Mouse (Mus musculus) adrenal gland, adult 2 months (tissue): ENCODE measurements around the gene Tamm41. TPM values are rescaled to one million over a fixed set of nuclear protein-coding genes. Genes with fewer than 3 reads are reported as not detected.

Experiments used
- DNase-seq: peaks from one replicate; pipeline ENCODE4 v3.0.0; 2021
- long read RNA-seq: library from polyadenylated mRNA; stranded (forward); transcript quantifications from one replicate; pipeline ENCODE4 v2.0.0, GENCODE M21; 2021
- polyA plus RNA-seq: library from polyadenylated mRNA; depleted of rRNA; stranded (reverse); fragments of >200 nt; gene quantifications from 2 replicates; pipeline ENCODE4 v1.2.3, GENCODE M21; 2012; rRNA removed
- total RNA-seq, 2 experiments: library from RNA; stranded (reverse); gene quantifications; 2 replicates each; pipeline ENCODE4 v1.2.3; 2021

Tamm41 gene
- total RNA-seq = 10 to 100 TPM; 14.2 to 15.0 TPM
- polyA plus RNA-seq = 28.8 and 32.0 TPM in 2 replicates
- long read RNA-seq, transcript Tamm41-201 (8 exons, 1,168 nt) = major isoform, 7 of 9 reads
- long read RNA-seq, partial matches to known transcripts = 2 of 9 reads
- long read RNA-seq, other reads (novel, unspliced or antisense) = 0 of 9 reads

- peak; percentile 90 for DNase-seq
Observed at GRCm38 (mm10) chr6:115037103-115038094, at the start of gene Tamm41. TSS of gene Tamm41 (minus strand) at chr6:115037876.

DNA sequence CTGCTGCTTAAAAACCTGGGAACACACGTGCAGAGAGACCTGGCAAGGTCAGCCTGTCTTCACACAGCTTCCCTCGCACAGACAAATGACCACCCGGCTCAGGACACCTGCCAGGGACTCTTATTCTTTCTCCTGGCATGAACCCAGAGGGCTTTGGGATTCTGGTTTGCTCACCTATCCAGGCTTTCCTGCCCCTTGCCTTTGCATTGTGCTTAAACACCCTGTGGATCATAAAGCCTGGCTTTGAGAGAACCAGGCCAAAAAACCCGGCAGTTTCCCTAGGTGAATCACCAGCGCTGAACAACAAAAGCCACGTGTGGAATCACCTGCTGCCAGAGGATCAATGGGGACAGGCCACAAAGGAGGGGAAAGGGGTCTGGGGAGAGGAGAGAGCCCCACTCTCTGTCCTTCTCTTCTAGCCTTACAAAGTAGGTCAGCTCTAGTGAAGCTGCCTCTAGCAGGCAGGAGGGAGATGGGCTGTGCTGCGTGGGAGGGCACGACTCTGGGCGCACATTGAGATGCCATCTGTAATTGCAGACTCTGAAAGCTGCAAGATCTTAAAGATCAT, 47.7 kb upstream of the Tamm41 start:
- no peak for DNase-seq

GRCm38 (mm10) chr6:115076781-115077575, 39.3 kb upstream of the Tamm41 start:
- DNase-seq = no peak

DNA sequence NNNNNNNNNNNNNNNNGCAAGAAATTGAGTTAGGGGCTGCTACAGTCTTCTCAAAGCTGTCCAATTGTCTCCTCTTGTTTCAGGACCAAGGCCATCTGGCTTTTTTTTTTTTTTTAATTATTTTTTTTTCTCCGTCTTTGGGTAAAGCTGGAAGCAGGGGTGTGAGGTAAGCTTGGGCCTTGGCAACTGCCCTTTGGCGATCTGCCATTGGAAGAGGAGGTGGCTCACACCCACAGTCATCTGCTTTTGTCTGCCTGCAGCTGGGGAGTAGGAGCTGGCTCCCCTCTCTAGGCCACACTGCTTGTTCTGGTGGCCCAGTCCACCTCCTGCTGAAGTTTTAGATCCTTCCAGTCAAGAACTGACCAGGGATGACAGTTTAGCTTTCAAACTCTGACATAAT, 34.3 kb upstream of the Tamm41 start:
- DNase-seq = peak; percentile 48

- peak; percentile 32 for DNase-seq
Observed at GRCm38 (mm10) chr6:115065411-115066241, 27.9 kb upstream of the Tamm41 start.

DNA sequence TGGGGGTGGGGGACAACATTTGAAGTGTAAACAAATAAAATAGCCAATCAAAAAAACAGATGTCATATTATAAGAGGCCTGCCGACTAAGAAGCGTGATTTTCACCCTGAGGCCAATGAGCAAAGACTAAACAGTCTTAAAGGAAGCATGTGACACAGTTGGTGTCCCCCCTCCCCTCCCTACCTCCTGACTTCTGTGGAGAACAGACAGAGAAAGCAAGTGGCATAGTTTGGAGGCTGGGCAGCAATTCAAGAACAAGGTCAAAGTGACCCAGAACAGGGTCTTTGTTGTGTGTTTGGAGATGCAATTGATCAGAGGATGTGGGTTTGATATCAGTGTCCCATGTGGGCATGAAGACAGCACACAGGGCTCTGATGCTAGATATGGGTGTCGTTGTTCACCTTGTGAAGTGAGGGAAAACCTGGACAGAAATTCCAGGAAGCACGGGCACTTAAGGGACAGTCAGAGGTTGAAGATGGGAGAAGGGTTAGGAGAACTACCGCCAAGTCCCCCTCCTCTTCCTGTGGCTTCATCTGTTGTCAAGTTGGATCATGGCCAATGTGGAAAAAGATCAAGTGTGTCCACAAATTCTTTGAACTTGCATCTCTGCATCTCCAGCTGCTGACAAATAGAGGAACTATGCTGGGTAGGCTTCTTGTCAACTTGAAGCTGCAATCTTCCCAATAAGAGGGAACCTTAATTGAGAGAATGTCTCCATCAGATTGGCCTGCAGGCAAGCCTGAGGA, 25.1 kb upstream of the Tamm41 start:
- no peak for DNase-seq

- no peak for DNase-seq
Observed at GRCm38 (mm10) chr6:115059227-115059626, 21.6 kb upstream of the Tamm41 start.

DNA sequence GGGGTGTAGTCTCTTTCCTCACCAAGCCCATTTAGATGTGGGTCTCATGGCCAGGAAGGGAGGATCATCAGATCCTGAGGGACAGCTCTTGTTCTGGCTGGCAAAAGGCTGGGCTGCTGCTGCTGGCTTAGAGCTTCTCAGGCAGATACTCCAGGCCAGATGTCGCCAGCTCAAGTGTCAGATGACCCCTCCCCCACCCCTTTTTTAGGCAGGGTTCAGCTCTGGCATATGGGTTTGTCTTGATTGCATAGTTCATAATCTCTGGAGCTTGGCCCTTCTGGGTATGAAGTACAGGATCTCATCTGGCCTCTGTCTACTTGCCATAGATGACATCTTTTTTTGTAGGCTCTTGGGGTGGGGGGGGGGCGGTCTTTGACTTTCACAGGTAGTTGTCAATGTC, 19.0 kb upstream of the Tamm41 start:
- no peak for DNase-seq

DNA sequence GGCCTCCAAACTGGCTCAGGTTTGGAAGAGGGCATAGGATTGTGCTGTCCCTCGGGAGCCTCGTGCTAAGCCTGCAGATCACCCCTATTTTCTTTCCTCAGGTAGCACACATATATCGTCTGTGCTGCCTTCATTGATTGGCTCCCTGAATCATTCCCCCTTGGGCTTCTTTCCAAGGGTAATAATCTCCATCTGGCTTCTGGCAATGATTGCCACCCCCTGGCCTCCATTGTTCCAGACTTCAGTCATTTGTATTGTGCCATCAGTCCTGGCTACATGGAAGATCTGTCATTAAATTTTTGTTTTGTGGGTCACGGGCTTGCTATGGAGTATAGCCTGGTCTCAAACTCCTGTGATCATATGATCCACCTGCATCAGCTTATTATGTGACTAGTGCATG, 17.8 kb upstream of the Tamm41 start:
- no peak for DNase-seq

GRCm38 (mm10) chr6:115051586-115052197, 14.0 kb upstream of the Tamm41 start:
- DNase-seq = no peak

DNA sequence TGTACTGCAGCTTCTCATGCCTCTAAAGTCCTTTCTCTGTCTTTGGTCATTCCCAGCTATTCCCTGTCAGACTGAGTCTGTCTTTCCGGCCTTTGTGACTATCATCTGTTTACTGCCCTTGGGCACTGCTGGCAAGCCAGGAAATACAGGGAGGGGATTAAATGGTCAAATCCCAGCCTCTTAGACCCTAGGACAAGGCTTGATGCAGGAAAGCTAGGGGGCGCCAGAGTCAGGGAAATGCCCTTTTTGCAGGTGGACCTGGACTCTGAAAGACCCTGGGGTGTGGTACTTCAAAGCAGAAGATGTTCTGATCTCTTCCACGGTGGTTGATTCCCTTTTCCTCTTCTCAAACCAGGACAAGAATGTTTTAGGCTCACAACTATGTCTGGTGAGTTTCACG, 11.3 kb upstream of the Tamm41 start:
- no peak for DNase-seq

GRCm38 (mm10) chr6:115047816-115048215, 10.1 kb upstream of the Tamm41 start:
- DNase-seq = no peak

DNA sequence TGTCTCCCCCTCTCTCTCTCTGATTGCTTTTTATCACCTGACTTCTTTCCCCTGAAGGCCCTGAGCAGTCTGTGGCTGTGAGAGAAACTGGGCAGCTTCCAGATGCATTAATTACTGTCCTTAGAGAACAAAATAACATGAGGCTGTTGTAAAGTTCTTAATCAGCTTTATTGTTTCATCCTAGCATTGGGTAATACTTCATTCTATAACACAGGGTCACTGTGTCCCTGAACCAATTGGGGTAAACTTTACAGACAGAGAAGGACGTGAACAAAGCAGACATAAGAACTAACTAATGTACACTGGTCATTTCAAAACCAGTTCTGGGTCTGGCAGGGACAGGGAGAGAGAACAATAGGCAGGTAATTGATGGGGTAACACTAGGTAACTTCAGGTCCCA, 8.4 kb upstream of the Tamm41 start:
- no peak for DNase-seq

DNA sequence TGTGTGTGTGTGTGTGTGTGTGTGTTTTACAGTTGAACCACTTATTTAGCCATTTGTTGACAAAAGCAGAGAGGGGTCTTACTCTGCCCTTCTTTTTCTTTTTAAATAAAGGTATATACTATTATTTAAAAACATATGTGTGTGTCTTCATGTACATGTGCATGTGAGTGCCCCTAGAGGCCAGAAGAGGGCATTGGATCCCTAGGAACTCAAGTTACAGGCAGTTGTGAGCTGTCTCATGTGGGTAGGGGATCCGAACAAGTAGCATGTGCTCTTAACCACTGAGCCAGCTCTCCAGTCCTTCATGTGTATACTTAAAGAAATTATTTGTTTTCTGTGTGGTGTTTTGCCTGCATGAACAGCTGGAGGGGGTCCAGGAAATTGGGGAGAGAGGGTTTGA, 7.0 kb upstream of the Tamm41 start:
- no peak for DNase-seq

DNA sequence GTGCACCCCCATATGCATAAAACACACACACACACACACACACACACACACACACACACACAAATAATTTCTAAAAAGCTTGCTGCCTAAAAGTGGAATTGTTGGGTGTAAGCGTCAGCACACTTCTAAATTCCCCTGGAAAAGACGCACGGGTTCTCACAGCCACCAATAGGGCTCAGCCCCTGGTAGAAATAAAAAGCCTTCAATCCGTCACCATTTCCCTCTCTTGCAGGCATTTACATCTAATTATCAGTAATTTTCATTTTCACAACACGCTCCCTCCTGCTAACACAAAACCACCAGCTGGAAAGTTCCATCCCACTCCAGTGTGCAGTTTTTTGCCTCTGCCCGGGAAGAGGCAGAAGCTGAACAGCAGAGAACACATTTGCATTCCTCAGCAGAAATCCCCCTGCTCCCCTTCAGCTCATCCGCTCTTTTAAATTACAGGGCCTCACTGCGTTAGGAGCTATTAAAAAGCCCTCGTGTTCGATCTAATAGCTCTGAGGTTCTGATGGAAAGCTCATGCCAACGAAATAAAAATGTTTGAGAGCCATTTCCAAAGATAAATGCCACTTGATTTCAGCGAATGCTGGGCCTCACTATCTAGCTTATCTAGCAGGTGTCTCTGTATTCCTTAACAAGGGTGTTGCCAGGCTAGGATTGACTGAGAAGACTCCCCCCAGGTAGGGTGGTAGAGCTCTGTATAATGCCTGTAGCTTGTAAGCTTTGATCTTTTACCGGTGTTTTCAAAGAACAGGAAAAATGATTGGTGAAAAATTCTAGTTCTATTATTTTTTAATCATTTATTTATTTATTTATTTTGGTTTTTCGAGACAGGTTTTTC, 6.2 kb upstream of the Tamm41 start:
- no peak for DNase-seq

GRCm38 (mm10) chr6:115042609-115043008, 4.9 kb upstream of the Tamm41 start:
- DNase-seq = no peak

DNA sequence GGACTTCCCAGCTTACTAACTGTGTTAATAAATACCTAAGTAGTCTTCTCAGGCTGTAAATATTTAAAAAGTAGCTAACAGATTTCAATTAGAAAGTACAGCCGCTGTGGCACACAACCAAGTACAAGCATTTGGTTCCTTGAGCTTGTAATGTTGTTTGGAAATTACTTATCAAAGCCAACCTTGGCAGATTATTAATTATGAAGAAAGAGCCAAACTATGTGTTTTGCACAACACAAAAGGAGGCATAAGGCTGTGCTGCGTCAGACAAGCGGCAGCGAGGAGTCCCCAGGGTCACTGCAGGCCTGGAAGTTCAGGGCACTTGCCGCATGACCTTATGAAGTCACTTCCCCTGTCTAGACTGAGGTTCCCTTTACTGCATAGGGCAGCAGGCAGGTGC, 4.2 kb downstream of the Tamm41 start:
- DNase-seq = peak; percentile 8

GRCm38 (mm10) chr6:115030098-115030497, 7.6 kb downstream of the Tamm41 start:
- no peak for DNase-seq

DNA sequence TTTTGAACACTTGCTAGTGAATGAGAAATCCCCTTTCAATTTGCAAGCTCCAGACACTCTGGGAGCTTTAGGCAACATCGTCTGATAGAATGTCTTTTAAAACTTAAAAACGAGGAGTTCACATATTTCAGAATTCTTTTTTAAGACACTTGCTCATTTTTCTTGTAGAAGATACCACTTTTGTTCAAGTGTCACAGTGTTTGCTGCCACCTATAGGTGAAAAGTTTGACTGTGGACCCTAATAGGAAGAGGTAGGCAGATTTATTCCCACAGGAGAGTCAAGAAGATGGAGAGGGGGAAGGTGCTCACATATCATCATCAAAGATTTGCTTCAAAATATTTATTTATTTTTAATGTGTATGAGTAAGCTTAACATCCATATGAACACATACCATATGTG, 8.4 kb downstream of the Tamm41 start:
- no peak for DNase-seq
